Mouse (Mus musculus) MEL (cell line): ENCODE measurements around the gene Iqcf4. TPM values are rescaled to one million over a fixed set of nuclear protein-coding genes. Genes with fewer than 3 reads are reported as not detected.

Experiments used
- DNase-seq: peaks from one replicate; pipeline ENCODE4 v3.0.0; 2011; ENCODE audit warnings: low read depth, low spot score
- H3K27ac ChIP-seq: 2 replicates; pipeline ENCODE4 v1.5.1; 2012; ENCODE audit warnings: low read depth, mild to moderate bottlenecking, control low read depth, low read length, moderate library complexity; ENCODE audit not compliant: control insufficient read depth
- H3K27me3 ChIP-seq, 2 experiments: fragments of 150-350 bp in 1 of 2; sonication (generic) in 1 of 2; 2 replicates each; pipeline ENCODE4 v1.6.1; 2012; ENCODE audit warnings: low read length in 2 of 2, mild to moderate bottlenecking in 2 of 2, improper control_type of control experiment in 1 of 2, moderate library complexity in 1 of 2; ENCODE audit not compliant: insufficient read depth in 2 of 2, control insufficient read depth in 1 of 2
- H3K36me3 ChIP-seq, 2 experiments: 2 replicates each; pipeline ENCODE4 v1.6.1; 2012 to 2014; ENCODE audit warnings: low read length in 2 of 2, improper control_type of control experiment in 1 of 2, inconsistent platforms in 1 of 2, mild to moderate bottlenecking in 1 of 2; ENCODE audit not compliant: insufficient read depth in 2 of 2, control insufficient read depth in 1 of 2
- H3K4me1 ChIP-seq, 2 experiments: fragments of 150-350 bp in 1 of 2; sonication (generic) in 1 of 2; 2 replicates each; pipeline ENCODE4 v1.6.1; 2012; ENCODE audit warnings: low read length in 2 of 2, improper control_type of control experiment in 1 of 2, mild to moderate bottlenecking in 1 of 2; ENCODE audit not compliant: insufficient read depth in 2 of 2, control insufficient read depth in 1 of 2
- H3K4me3 ChIP-seq, 2 experiments: fragments of 150-350 bp in 1 of 2; sonication (generic) in 1 of 2; 2 replicates each; pipeline ENCODE4 v1.5.1; 2012; ENCODE audit warnings: low read depth in 2 of 2, low read length in 2 of 2, mild to moderate bottlenecking in 2 of 2, moderate library complexity in 2 of 2, control low read depth in 1 of 2, improper control_type of control experiment in 1 of 2; ENCODE audit not compliant: control insufficient read depth in 1 of 2, insufficient read depth in 1 of 2
- H3K79me2 ChIP-seq: 2 replicates; pipeline ENCODE4 v1.6.1; 2012; ENCODE audit warnings: mild to moderate bottlenecking, low read length, moderate library complexity; ENCODE audit not compliant: control insufficient read depth, poor library complexity, insufficient read depth
- H3K9ac ChIP-seq: 2 replicates; pipeline ENCODE4 v1.6.1; 2012; ENCODE audit warnings: low read depth, mild to moderate bottlenecking, control low read depth, low read length, moderate library complexity; ENCODE audit not compliant: control insufficient read depth, poor library complexity, severe bottlenecking
- H3K9me3 ChIP-seq: fragments of 150-350 bp; sonication (generic); replicated peaks from 2 replicates; pipeline ENCODE4 v1.6.1; 2012; ENCODE audit warnings: mild to moderate bottlenecking, low read length, improper control_type of control experiment, moderate library complexity; ENCODE audit not compliant: insufficient read depth
- BHLHE40 ChIP-seq: IDR thresholded peaks from 2 replicates; pipeline ENCODE4 v1.6.1; 2012; ENCODE audit warnings: low read depth, mild to moderate bottlenecking, inconsistent platforms, low read length, improper control_type of control experiment, borderline replicate concordance
- CHD2 ChIP-seq: IDR thresholded peaks from 2 replicates; pipeline ENCODE4 v1.6.1; 2011; ENCODE audit warnings: low read length, improper control_type of control experiment
- E2F4 ChIP-seq: IDR thresholded peaks from 2 replicates; pipeline ENCODE4 v1.6.1; 2011; ENCODE audit warnings: low read depth, low read length, improper control_type of control experiment, borderline replicate concordance
- ELF1 ChIP-seq: IDR thresholded peaks from 2 replicates; pipeline ENCODE4 v1.6.1; 2014; ENCODE audit warnings: low read depth, mild to moderate bottlenecking, inconsistent platforms, low read length, improper control_type of control experiment, moderate library complexity
- EP300 ChIP-seq, 2 experiments: IDR thresholded peaks; 2 replicates each; pipeline ENCODE4 v1.6.1; 2011; ENCODE audit warnings: improper control_type of control experiment in 2 of 2, low read length in 2 of 2, low read depth in 1 of 2, mild to moderate bottlenecking in 1 of 2
- GABPA ChIP-seq: IDR thresholded peaks from 2 replicates; pipeline ENCODE4 v1.6.1; 2012; ENCODE audit warnings: low read depth, mild to moderate bottlenecking, inconsistent platforms, low read length, improper control_type of control experiment, moderate library complexity
- GATA1 ChIP-seq: IDR thresholded peaks from 2 replicates; pipeline ENCODE4 v1.6.1; 2011; ENCODE audit warnings: low read depth, low read length, improper control_type of control experiment
- JUND ChIP-seq: IDR thresholded peaks from 2 replicates; pipeline ENCODE4 v1.6.1; 2011; ENCODE audit warnings: low read depth, mild to moderate bottlenecking, improper control_type of control experiment, low read length
- KAT2A ChIP-seq: conservative IDR thresholded peaks from 2 replicates; pipeline ENCODE4 v1.6.1; 2012; ENCODE audit warnings: low read depth, low read length, improper control_type of control experiment, inconsistent platforms
- MAFK ChIP-seq: IDR thresholded peaks from 2 replicates; pipeline ENCODE4 v1.6.1; 2011; ENCODE audit warnings: low read depth, mild to moderate bottlenecking, low read length, improper control_type of control experiment, borderline replicate concordance
- MAX ChIP-seq: IDR thresholded peaks from 2 replicates; pipeline ENCODE4 v1.6.1; 2011; ENCODE audit warnings: low read length, improper control_type of control experiment
- MXI1 ChIP-seq: IDR thresholded peaks from 2 replicates; pipeline ENCODE4 v1.6.1; 2011; ENCODE audit warnings: mild to moderate bottlenecking, low read depth, low read length, improper control_type of control experiment
- MYB ChIP-seq: IDR thresholded peaks from 2 replicates; pipeline ENCODE4 v1.6.1; 2011; ENCODE audit warnings: mild to moderate bottlenecking, low read depth, low read length, improper control_type of control experiment
- NELFE ChIP-seq: IDR thresholded peaks from 2 replicates; pipeline ENCODE4 v1.6.1; 2011; ENCODE audit warnings: low read depth, low read length, improper control_type of control experiment
- NRF1 ChIP-seq: IDR thresholded peaks from 2 replicates; pipeline ENCODE4 v1.6.1; 2014; ENCODE audit warnings: low read depth, mild to moderate bottlenecking, inconsistent platforms, low read length, improper control_type of control experiment, moderate library complexity; ENCODE audit not compliant: poor library complexity, insufficient read depth, severe bottlenecking
- POLR2A ChIP-seq, 2 experiments: IDR thresholded peaks; 2 replicates each; pipeline ENCODE4 v1.6.1; 2011 to 2012; ENCODE audit warnings: low read length in 2 of 2, mild to moderate bottlenecking in 2 of 2, control low read depth in 1 of 2, improper control_type of control experiment in 1 of 2, low read depth in 1 of 2, moderate library complexity in 1 of 2; ENCODE audit not compliant: control insufficient read depth in 1 of 2, insufficient read depth in 1 of 2, poor library complexity in 1 of 2
- POLR2AphosphoS5 ChIP-seq: IDR thresholded peaks from 2 replicates; pipeline ENCODE4 v1.6.1; 2012; ENCODE audit warnings: low read depth, borderline replicate concordance, mild to moderate bottlenecking, inconsistent platforms, low read length, moderate library complexity, mixed read lengths
- RAD21 ChIP-seq: IDR thresholded peaks from 2 replicates; pipeline ENCODE4 v1.6.1; 2011; ENCODE audit warnings: mild to moderate bottlenecking, low read depth, low read length, improper control_type of control experiment
- RCOR1 ChIP-seq: IDR thresholded peaks from 2 replicates; pipeline ENCODE4 v1.6.1; 2012; ENCODE audit warnings: low read depth, mild to moderate bottlenecking, inconsistent platforms, low read length, improper control_type of control experiment
- SMC3 ChIP-seq: IDR thresholded peaks from 2 replicates; pipeline ENCODE4 v1.6.1; 2011; ENCODE audit warnings: low read depth, low read length, improper control_type of control experiment
- TBP ChIP-seq: IDR thresholded peaks from 2 replicates; pipeline ENCODE4 v1.8.0; 2011; ENCODE audit warnings: low read depth, low read length, improper control_type of control experiment
- TCF12 ChIP-seq: IDR thresholded peaks from 2 replicates; pipeline ENCODE4 v1.6.1; 2014; ENCODE audit warnings: low read depth, mild to moderate bottlenecking, inconsistent platforms, low read length, improper control_type of control experiment, moderate library complexity
- USF1 ChIP-seq: IDR thresholded peaks from 2 replicates; pipeline ENCODE4 v1.6.1; 2014; ENCODE audit warnings: low read depth, mild to moderate bottlenecking, inconsistent platforms, low read length, improper control_type of control experiment, moderate library complexity
- ZC3H11A ChIP-seq: IDR thresholded peaks from 2 replicates; pipeline ENCODE4 v1.6.1; 2012; ENCODE audit warnings: low read depth, mild to moderate bottlenecking, inconsistent platforms, low read length, improper control_type of control experiment
- ZMIZ1 ChIP-seq: IDR thresholded peaks from 2 replicates; pipeline ENCODE4 v1.6.1; 2012; ENCODE audit warnings: low read depth, mild to moderate bottlenecking, inconsistent platforms, low read length, improper control_type of control experiment, moderate library complexity
- ZNF384 ChIP-seq: IDR thresholded peaks from 2 replicates; pipeline ENCODE4 v1.6.1; 2012; ENCODE audit warnings: low read depth, mild to moderate bottlenecking, inconsistent platforms, low read length, improper control_type of control experiment
- polyA plus RNA-seq, 2 experiments: library from polyadenylated mRNA; stranded (reverse) in 1 of 2; unstranded in 1 of 2; fragments of >175 nt in 1 of 2; fragments of >200 nt in 1 of 2; gene quantifications; 2 replicates each; pipeline versions ENCODE4 v1.2.1 to v1.2.4; 2012; ENCODE audit warnings: low replicate concordance in 2 of 2, low read depth in 1 of 2; ENCODE audit not compliant: insufficient read length in 2 of 2, insufficient read depth in 1 of 2, missing spikeins in 1 of 2
- total RNA-seq: library from RNA; depleted of rRNA; stranded (reverse); fragments of 300-350 nt; gene quantifications from 2 replicates; pipeline ENCODE4 v1.2.3, GENCODE M21; 2012; rRNA removed

The Iqcf4 gene
- total RNA-seq (not detected in 2 replicates), polyA plus RNA-seq (not detected)

- TF ChIP-seq ZNF384 (no peak), E2F4 (no peak), EP300 (IDR thresholded peaks at IDR 0.05; ENCODE audit: low read depth in 1 of 2, low read length in 2 of 2) (no peak), KAT2A (no peak), TCF12 (no peak), NRF1 (no peak), POLR2A (IDR thresholded peaks at IDR 0.05; ENCODE audit: control insufficient read depth in 1 of 2, insufficient read depth in 1 of 2, low read depth in 1 of 2, low read length in 2 of 2, poor library complexity in 1 of 2) (no peak), ELF1 (no peak), CHD2 (no peak), BHLHE40 (no peak), SMC3 (no peak), RCOR1 (no peak), NELFE (no peak), ZC3H11A (no peak), GATA1 (no peak), MXI1 (no peak), ZMIZ1 (no peak), JUND (no peak), RAD21 (no peak)
- TF ChIP-seq, all 39 proteins: peak for 0
- H3K27me3 ChIP-seq, result peaks cover 4 to 7% of the 10 kb centered on the region in 2 experiments; a peak in 2 of 4 replicates
- H3K9me3 ChIP-seq, result no peaks in the 10 kb centered on the region
- H3K79me2 ChIP-seq, result no peaks in the 10 kb centered on the region
- no peak within 1 kb of the TSS for H3K4me3 ChIP-seq
- no peak for DNase-seq
- no peaks in the 10 kb centered on the region for H3K36me3 ChIP-seq
- H3K9ac ChIP-seq, result no peak within 1 kb of the TSS
- H3K27ac ChIP-seq, result no peak within 1 kb of the TSS
- 0 out of 4 replicates have a peak, but pooled peaks cover 0 to 2% of the 10 kb centered on the region in 2 experiments for H3K4me1 ChIP-seq
Measured at GRCm38 (mm10) chr9:106570896-106571295, at the start of gene Iqcf4. TSS of gene Iqcf4 (minus strand) at chr9:106570996.

- H3K4me1 ChIP-seq, result no peaks in the 10 kb centered on the region
- H3K9ac ChIP-seq, result no peak overlapping the region
- H3K9me3 ChIP-seq, result no peaks in the 10 kb centered on the region
- TF ChIP-seq USF1 (no peak), NELFE (no peak), ZNF384 (no peak), TBP (no peak), POLR2A (IDR thresholded peaks at IDR 0.05; ENCODE audit: control insufficient read depth in 1 of 2, insufficient read depth in 1 of 2, low read depth in 1 of 2, low read length in 2 of 2, poor library complexity in 1 of 2) (no peak), POLR2AphosphoS5 (no peak), MAX (no peak), MYB (no peak), TCF12 (no peak), JUND (no peak), MAFK (no peak), ZC3H11A (no peak), GABPA (no peak), CHD2 (no peak)
- no peak overlapping the region for H3K4me3 ChIP-seq
- no peak for DNase-seq
- no peaks in the 10 kb centered on the region for H3K36me3 ChIP-seq
- H3K79me2 ChIP-seq, result no peaks in the 10 kb centered on the region
- peaks cover 6 to 16% of the 10 kb centered on the region in 2 experiments for H3K27me3 ChIP-seq
- no peak overlapping the region for H3K27ac ChIP-seq
Measured at GRCm38 (mm10) chr9:106617496-106617895, 46.7 kb upstream of the Iqcf4 start.
